ENCODE assay signal across 7 mouse cellular contexts in genomic region chr17:63863647-63864149, GRCm38 (mm10). TPM values are rescaled to one million over a fixed set of nuclear protein-coding genes. Genes with fewer than 3 reads are reported as not detected.
DNase-seq lines count a peak whose midpoint lies in the region; ATAC-seq lines count a peak whose summit lies in the region.

TSS of gene A930002H24Rik (minus strand) at chr17:63863791.

- peak within 1 kb of the TSS; percentile 95 for H3K4me2 ChIP-seq in intestine, embryonic 16.5 days (ENCODE audit: low read depth, low read length)
- H3K4me2 ChIP-seq in midbrain, embryonic 11.5 days, result peak within 1 kb of the TSS; percentile 79

- no peaks in the 10 kb centered on the region for H3K27me3 ChIP-seq in intestine, embryonic 16.5 days (replicated peaks; ENCODE audit: control insufficient read depth, insufficient read depth, low read length)
- no peaks in the 10 kb centered on the region for H3K27me3 ChIP-seq in midbrain, embryonic 11.5 days (ENCODE audit: control insufficient read depth, insufficient read depth, low read length)

- ATAC-seq in intestine, embryonic 16.5 days, result peak; percentile 100
- ATAC-seq in midbrain, embryonic 11.5 days (ENCODE audit: low FRiP score), result peak; percentile 100

- WGBS in intestine, embryonic 16.5 days, result under 1% methylated on average over 54 of the region's 55 CpGs
- WGBS in midbrain, embryonic 11.5 days, result under 1% methylated on average over 51 of the region's 55 CpGs

- peak; percentile 98 for DNase-seq in adrenal gland, adult 18-20 months (ENCODE audit: low spot score in 2 of 2)
- DNase-seq in embryo, embryonic 11 days, result peak; percentile 99
- DNase-seq in gastrocnemius, postnatal 36 days, result peak; percentile 98 to 99
- peak; percentile 98 to 99 for DNase-seq in left cerebral cortex, postnatal 36 days (ENCODE audit: low spot score in 2 of 2)
- DNase-seq in midbrain, embryonic 11.5 days (ENCODE audit: low spot score, missing footprints), result peak; percentile 99
- DNase-seq in skeletal muscle tissue, adult 2 months (ENCODE audit: low read depth, low spot score), result peak; percentile 96

- H3K9me3 ChIP-seq in intestine, embryonic 16.5 days (ENCODE audit: control insufficient read depth, low read length), result no peaks in the 10 kb centered on the region
- H3K9me3 ChIP-seq in midbrain, embryonic 11.5 days (ENCODE audit: control insufficient read depth, low read length), result no peaks in the 10 kb centered on the region

- H3K9ac ChIP-seq in intestine, embryonic 16.5 days (ENCODE audit: low read depth, low read length), result peak within 1 kb of the TSS; percentile 91
- H3K9ac ChIP-seq in midbrain, embryonic 11.5 days (ENCODE audit: low read length), result peak within 1 kb of the TSS; percentile 84

- no peaks in the 10 kb centered on the region for H3K36me3 ChIP-seq in intestine, embryonic 16.5 days (ENCODE audit: control insufficient read depth, insufficient read depth, low read length)
- H3K36me3 ChIP-seq in midbrain, embryonic 11.5 days (ENCODE audit: control insufficient read depth, insufficient read depth, low read length), result no peaks in the 10 kb centered on the region

- peaks cover 11% of the 10 kb centered on the region for H3K4me1 ChIP-seq in intestine, embryonic 16.5 days (ENCODE audit: control insufficient read depth, insufficient read depth, low read length)
- H3K4me1 ChIP-seq in midbrain, embryonic 11.5 days (ENCODE audit: control insufficient read depth, insufficient read depth, low read length), result peaks cover 9% of the 10 kb centered on the region

- peak within 1 kb of the TSS; percentile 90 for H3K4me3 ChIP-seq in intestine, embryonic 16.5 days (ENCODE audit: low read length)
- H3K4me3 ChIP-seq in midbrain, embryonic 11.5 days (ENCODE audit: low read depth, low read length), result peak within 1 kb of the TSS; percentile 86

- intact Hi-C loops in gastrocnemius, postnatal 36 days (cut with DNase I), result no loop called here
- intact Hi-C loops in left cerebral cortex, postnatal 36 days (cut with DNase I), result loop anchor here (1.0 kb wide), 1 partner anchor 14 kb away; no protein-coding TSS in a partner anchor

- H3K27ac ChIP-seq in intestine, embryonic 16.5 days (ENCODE audit: low read length), result peak within 1 kb of the TSS; percentile 73
- H3K27ac ChIP-seq in midbrain, embryonic 11.5 days (ENCODE audit: low read depth, low read length), result peak within 1 kb of the TSS; percentile 60; the same call in 1 of the 2 replicates

RNA-seq across cellular contexts. Expression of gene A930002H24Rik, which starts in this region (rescaled TPM):
- 1 to 10 TPM in 1 of 2 experiments, not detected in 1; 1.2 TPM for total RNA-seq in adrenal gland, adult 18-20 months (2021)
- total RNA-seq in gastrocnemius, postnatal 36 days (2021), result not detected
- 2.0 and 2.9 TPM in 2 replicates for polyA plus RNA-seq in intestine, embryonic 16.5 days (2015; fragmentation: Nextera tagmentation; extraction: Ambion mirVana)
- total RNA-seq in left cerebral cortex, postnatal 36 days (2021), result under 1 TPM in 1 of 2 experiments, not detected in 1; 0.74 TPM
- 3.1 TPM in 2 replicates for polyA plus RNA-seq in midbrain, embryonic 11.5 days (2014; fragmentation: Nextera tagmentation; extraction: Ambion mirVana)

Comparison
In these comparisons a context has a peak if more than half of its experiments do, and no peak if none do; other contexts are left out.
1. Peak in every context shown above with its lines: DNase-seq, ATAC-seq, H3K4me3 ChIP-seq and H3K27ac ChIP-seq.
2. Peak in DNase-seq in gastrocnemius, postnatal 36 days; RNA of the gene not detected or under 1 TPM.
3. Peak in DNase-seq in left cerebral cortex, postnatal 36 days; RNA of the gene not detected or under 1 TPM.